Mouse (Mus musculus) ES-E14 (cell line): ENCODE results near the gene Gm43720.

Experiments used
- CHD2 ChIP-seq: IDR thresholded peaks from 2 replicates; pipeline ENCODE4 v1.6.1; 2014; ENCODE audit warnings: mild to moderate bottlenecking, low read depth, low read length, inconsistent platforms
- HCFC1 ChIP-seq: IDR thresholded peaks from 2 replicates; pipeline ENCODE4 v1.6.1; 2012; ENCODE audit warnings: low read length, inconsistent platforms, borderline replicate concordance; ENCODE audit not compliant: insufficient read depth
- MAFK ChIP-seq: IDR thresholded peaks from 2 replicates; pipeline ENCODE4 v1.6.1; 2014; ENCODE audit warnings: mild to moderate bottlenecking, low read depth, low read length, inconsistent platforms; ENCODE audit not compliant: insufficient read depth
- ZNF384 ChIP-seq: IDR thresholded peaks from 2 replicates; pipeline ENCODE4 v1.6.1; 2012; ENCODE audit warnings: low read depth, low read length, inconsistent platforms

DNA sequence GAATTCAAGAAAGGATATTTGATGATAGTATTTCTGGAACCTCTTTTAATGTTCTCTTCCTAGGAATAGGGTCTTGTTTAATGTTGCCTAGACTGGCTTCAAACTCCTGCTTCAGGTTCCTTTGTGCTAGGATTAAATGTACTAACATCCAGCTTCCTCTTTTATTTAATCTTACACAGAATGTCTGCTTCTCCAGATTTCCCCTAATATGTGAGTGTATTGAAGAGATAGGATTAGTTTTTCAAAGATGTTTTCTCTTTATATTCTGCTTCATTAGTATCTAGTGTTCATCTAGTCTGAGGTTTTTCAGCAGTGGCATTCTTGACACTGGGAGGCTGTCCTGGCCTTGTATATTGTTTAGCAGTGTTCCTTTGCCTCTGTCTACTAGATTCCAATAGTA lies 14.4 kb upstream of the Gm43720 start:
- TF ChIP-seq ZNF384 (no peak), CHD2 (no peak), HCFC1 (no peak), MAFK (no peak)
